Mouse (Mus musculus) mesoderm, embryonic 11.5 days (tissue): ENCODE measurements around the gene Cipc.

Source experiments
- DNase-seq: peaks from one replicate; pipeline ENCODE4 v3.0.0-alpha.2; 2012; ENCODE audit warnings: low read depth, low spot score

The Cipc gene

GRCm38 (mm10) chr12:86931919-86932574, 14.8 kb upstream of the Cipc start:
- no peak for DNase-seq

- DNase-seq = no peak
These were observed 14.3 kb upstream of the Cipc start for GRCm38 (mm10) chr12:86932575-86932952.

GRCm38 (mm10) chr12:86934748-86935147, 12.1 kb upstream of the Cipc start:
- DNase-seq = no peak

GRCm38 (mm10) chr12:86935692-86936282, 11.1 kb upstream of the Cipc start:
- no peak for DNase-seq

- no peak for DNase-seq
These were observed 10.1 kb upstream of the Cipc start for GRCm38 (mm10) chr12:86936587-86937343.

GRCm38 (mm10) chr12:86938571-86938970, 8.3 kb upstream of the Cipc start:
- no peak for DNase-seq

- DNase-seq = no peak
These were observed 5.7 kb upstream of the Cipc start for GRCm38 (mm10) chr12:86941173-86941572.

- DNase-seq = peak; percentile 50
These were observed 4.9 kb upstream of the Cipc start for GRCm38 (mm10) chr12:86941734-86942486.

- DNase-seq = no peak
These were observed 3.4 kb upstream of the Cipc start for GRCm38 (mm10) chr12:86943421-86943820.

- peak; percentile 82 for DNase-seq
These were observed 1.7 kb upstream of the Cipc start for GRCm38 (mm10) chr12:86945126-86945525.

GRCm38 (mm10) chr12:86946301-86946781, 502 bp upstream of the Cipc start:
- DNase-seq = peak; percentile 21

- peak; percentile 12 for DNase-seq
These were observed 998 bp downstream of the Cipc start for GRCm38 (mm10) chr12:86947681-86948401.

GRCm38 (mm10) chr12:86948627-86949026, 1.8 kb downstream of the Cipc start:
- DNase-seq = no peak

- DNase-seq = no peak
These were observed 2.7 kb downstream of the Cipc start for GRCm38 (mm10) chr12:86949501-86949900.

GRCm38 (mm10) chr12:86950161-86950960, 3.5 kb downstream of the Cipc start:
- DNase-seq = no peak

- DNase-seq = no peak
These were observed 4.1 kb downstream of the Cipc start for GRCm38 (mm10) chr12:86950961-86951360.

GRCm38 (mm10) chr12:86952331-86952850, 5.5 kb downstream of the Cipc start:
- no peak for DNase-seq

- DNase-seq = no peak
These were observed 9.1 kb downstream of the Cipc start for GRCm38 (mm10) chr12:86955894-86956293.

- no peak for DNase-seq
These were observed 11.7 kb downstream of the Cipc start for GRCm38 (mm10) chr12:86958558-86958957.

GRCm38 (mm10) chr12:86959661-86960060, 12.8 kb downstream of the Cipc start:
- DNase-seq = no peak
